11 mouse cellular contexts compared by ENCODE assay signal in genomic region chr8:79382857-79383262, GRCm38 (mm10). TPM values are rescaled to one million over a fixed set of nuclear protein-coding genes. Genes with fewer than 3 reads are reported as not detected.
DNase-seq lines count a peak whose midpoint lies in the region; ATAC-seq and TF ChIP-seq lines count a peak whose summit lies in the region.
"Had no signal": no experiment of that assay in that cellular context is flagged by ENCODE, and none has a peak within 500 bp of the region (broad histone marks: within the 10 kb centered on the region; RNA-seq: fewer than 3 reads in every experiment).

No protein-coding gene starts in this region.

- H3K36me3 ChIP-seq in heart, adult 2 months (ENCODE audit: control insufficient read depth, insufficient read depth, low read length), result peaks cover 14% of the 10 kb centered on the region
- H3K36me3 ChIP-seq in thymus, adult 2 months (ENCODE audit: control insufficient read depth, insufficient read depth, low read length), result no peaks in the 10 kb centered on the region
- H3K36me3 ChIP-seq in liver, embryonic 11.5 days (ENCODE audit: control insufficient read depth, insufficient read depth, low read length), result no peaks in the 10 kb centered on the region

- H3K27ac ChIP-seq in heart, adult 2 months, result peak overlapping the region; percentile 68
- 0 out of 2 replicates have a peak overlapping the region, but pooled peaks have one; percentile 13 for H3K27ac ChIP-seq in thymus, adult 2 months (ENCODE audit: control insufficient read depth, insufficient read depth, low read length)
- no peak overlapping the region for H3K27ac ChIP-seq in liver, embryonic 11.5 days (ENCODE audit: low read depth, low read length)

- H3K9ac ChIP-seq in heart, adult 2 months (ENCODE audit: low read depth, low read length), result peak overlapping the region; percentile 35
- no peak overlapping the region for H3K9ac ChIP-seq in liver, embryonic 11.5 days (ENCODE audit: low read depth, low read length)

- no peaks in the 10 kb centered on the region for H3K9me3 ChIP-seq in liver, embryonic 11.5 days (ENCODE audit: control insufficient read depth, low read length)

- H3K4me2 ChIP-seq in liver, embryonic 11.5 days, result peak overlapping the region; percentile 12

- ATAC-seq in liver, embryonic 11.5 days (replicated peaks; ENCODE audit: low FRiP score), result no peak

- intact Hi-C loops in heart, adult 2 months (cut with DNase I), result no loop called here

- no peak for TF ChIP-seq CTCF in heart, adult 2 months (IDR thresholded peaks at IDR 0.05)
- TF ChIP-seq CTCF in thymus, adult 2 months (IDR thresholded peaks at IDR 0.05; ENCODE audit: borderline replicate concordance, control insufficient read depth, extremely low read depth, insufficient read depth, low read length, poor library complexity), result no peak

- TF ChIP-seq EP300 in heart, adult 2 months (IDR thresholded peaks at IDR 0.05; ENCODE audit: insufficient read depth, low read depth, low read length), result no peak

- H3K27me3 ChIP-seq in heart, adult 2 months (ENCODE audit: control insufficient read depth, insufficient read depth, low read length), result no peaks in the 10 kb centered on the region
- no peaks in the 10 kb centered on the region for H3K27me3 ChIP-seq in thymus, adult 2 months (ENCODE audit: control insufficient read depth, insufficient read depth, low read length)
- peaks cover 4% of the 10 kb centered on the region; the same call in 1 of the 2 replicates for H3K27me3 ChIP-seq in liver, embryonic 11.5 days (replicated peaks; ENCODE audit: control insufficient read depth, insufficient read depth, low read length)

- peaks cover 24% of the 10 kb centered on the region for H3K4me1 ChIP-seq in heart, adult 2 months (ENCODE audit: control insufficient read depth, insufficient read depth, low read length)
- peaks cover 26% of the 10 kb centered on the region for H3K4me1 ChIP-seq in thymus, adult 2 months (replicated peaks; ENCODE audit: control insufficient read depth, insufficient read depth, low read length)
- peaks cover 26% of the 10 kb centered on the region for H3K4me1 ChIP-seq in liver, embryonic 11.5 days (replicated peaks; ENCODE audit: control insufficient read depth, insufficient read depth, low read length)

- no peak for TF ChIP-seq POLR2A in heart, adult 2 months (IDR thresholded peaks at IDR 0.05; ENCODE audit: insufficient read depth, low read depth, low read length)
- TF ChIP-seq POLR2A in thymus, adult 2 months (IDR thresholded peaks at IDR 0.05; ENCODE audit: control insufficient read depth, extremely low read depth, insufficient read depth, low read length, poor library complexity), result no peak

- 29% methylated on average over 8 of the region's 8 CpGs for WGBS in heart, adult 2 months
- WGBS in thymus, adult 2 months, result 87% methylated on average over 8 of the region's 8 CpGs
- WGBS in liver, embryonic 11.5 days, result 18% methylated on average over 8 of the region's 8 CpGs

- no peak overlapping the region for H3K4me3 ChIP-seq in heart, adult 2 months
- no peak overlapping the region for H3K4me3 ChIP-seq in thymus, adult 2 months (ENCODE audit: control insufficient read depth, insufficient read depth, low read length)
- H3K4me3 ChIP-seq in liver, embryonic 11.5 days (ENCODE audit: low read depth, low read length), result no peak overlapping the region

- H3K79me2 ChIP-seq in heart, adult 2 months (replicated peaks; ENCODE audit: control insufficient read depth, insufficient read depth, low read length), result peaks cover 3% of the 10 kb centered on the region

- DNase-seq in heart, adult 2 months, result no peak
- no peak for DNase-seq in heart, adult 9 months (ENCODE audit: low spot score in 2 of 2)
- no peak for DNase-seq in thymus, adult 2 months
- no peak for DNase-seq in thymus, postnatal 14 days
- DNase-seq in liver, embryonic 11.5 days (ENCODE audit: low spot score), result no peak
- peak; percentile 87 for DNase-seq in yolk sac, embryonic 10.5 days (ENCODE audit: low spot score)
- no peak for DNase-seq in adrenal gland, postnatal 25 days
- DNase-seq in cerebellum, adult 9-10 months, result no peak
- DNase-seq: adrenal gland, postnatal 36 days; lung, postnatal 14 days; right cerebral cortex, postnatal 4 days had no signal

RNA-seq across cellular contexts. Expression of gene Smad1, which starts 16.5 kb away (rescaled TPM):
- 10 to 100 TPM; 12.7 to 14.0 TPM for total RNA-seq in heart, adult 2 months (2021)
- 18.0 and 18.7 TPM in 2 replicates for polyA plus RNA-seq in heart, adult 2 months (2012; rRNA removed)
- polyA plus RNA-seq in thymus, adult 2 months (2012; rRNA removed), result 48.0 and 55.4 TPM in 2 replicates
- polyA plus RNA-seq in liver, embryonic 11.5 days (2014; fragmentation: Nextera tagmentation; extraction: Ambion mirVana), result 18.5 TPM in 2 replicates
- total RNA-seq in adrenal gland, postnatal 25 days (2021), result 29.8 and 30.5 TPM in 2 replicates
